9 mouse cellular contexts compared by ENCODE assay signal in genomic region chr7:143437894-143438581, GRCm38 (mm10). TPM values are rescaled to one million over a fixed set of nuclear protein-coding genes. Genes with fewer than 3 reads are reported as not detected.
DNase-seq lines count a peak whose midpoint lies in the region; ATAC-seq and TF ChIP-seq lines count a peak whose summit lies in the region.
"Had no signal": no experiment of that assay in that cellular context is flagged by ENCODE, and none has a peak within 500 bp of the region (broad histone marks: within the 10 kb centered on the region; RNA-seq: fewer than 3 reads in every experiment).

No protein-coding gene starts in this region.

- peak overlapping the region; percentile 52 for H3K4me3 ChIP-seq in left cerebral cortex, adult 2 months
- H3K4me3 ChIP-seq in embryonic facial prominence, embryonic 14.5 days (ENCODE audit: low read depth, low read length): peak overlapping the region; percentile 51
- H3K4me3 ChIP-seq in intestine, embryonic 16.5 days (ENCODE audit: low read length): peak overlapping the region; percentile 51
- H3K4me3 ChIP-seq in midbrain, embryonic 14.5 days (replicated peaks; ENCODE audit: low read depth, low read length): peak overlapping the region; percentile 43

- H3K4me2 ChIP-seq in embryonic facial prominence, embryonic 14.5 days (ENCODE audit: low read depth, low read length): peak overlapping the region; percentile 96
- peak overlapping the region; percentile 94 for H3K4me2 ChIP-seq in intestine, embryonic 16.5 days (ENCODE audit: low read depth, low read length)
- H3K4me2 ChIP-seq in midbrain, embryonic 14.5 days (ENCODE audit: low read length): peak overlapping the region; percentile 86

- H3K4me1 ChIP-seq in embryonic facial prominence, embryonic 14.5 days (ENCODE audit: control insufficient read depth, insufficient read depth, low read length): peaks cover 10% of the 10 kb centered on the region
- H3K4me1 ChIP-seq in intestine, embryonic 16.5 days (ENCODE audit: control insufficient read depth, insufficient read depth, low read length): peaks cover 9% of the 10 kb centered on the region
- H3K4me1 ChIP-seq in midbrain, embryonic 14.5 days (ENCODE audit: control insufficient read depth, insufficient read depth, low read length): peaks cover 20% of the 10 kb centered on the region

- H3K36me3 ChIP-seq in embryonic facial prominence, embryonic 14.5 days (ENCODE audit: control insufficient read depth, insufficient read depth, low read length): no peaks in the 10 kb centered on the region
- H3K36me3 ChIP-seq in intestine, embryonic 16.5 days (ENCODE audit: control insufficient read depth, insufficient read depth, low read length): no peaks in the 10 kb centered on the region
- H3K36me3 ChIP-seq in midbrain, embryonic 14.5 days (ENCODE audit: control insufficient read depth, insufficient read depth, low read length): no peaks in the 10 kb centered on the region

- peaks cover 6% of the 10 kb centered on the region for H3K27me3 ChIP-seq in embryonic facial prominence, embryonic 14.5 days (replicated peaks; ENCODE audit: control insufficient read depth, insufficient read depth, low read length)
- H3K27me3 ChIP-seq in intestine, embryonic 16.5 days (replicated peaks; ENCODE audit: control insufficient read depth, insufficient read depth, low read length): no peaks in the 10 kb centered on the region
- H3K27me3 ChIP-seq in midbrain, embryonic 14.5 days (ENCODE audit: control insufficient read depth, insufficient read depth, low read length): no peaks in the 10 kb centered on the region

- H3K9me3 ChIP-seq in embryonic facial prominence, embryonic 14.5 days (ENCODE audit: control insufficient read depth, low read length): no peaks in the 10 kb centered on the region
- H3K9me3 ChIP-seq in intestine, embryonic 16.5 days (ENCODE audit: control insufficient read depth, low read length): no peaks in the 10 kb centered on the region
- no peaks in the 10 kb centered on the region for H3K9me3 ChIP-seq in midbrain, embryonic 14.5 days (ENCODE audit: control insufficient read depth, low read length)

- no peak for TF ChIP-seq CTCF in left cerebral cortex, adult 2 months (IDR thresholded peaks at IDR 0.05)

- no peak for DNase-seq in left cerebral cortex, adult 2 months (ENCODE audit: extremely low spot score in 1 of 2, low spot score in 2 of 2)
- no peak for DNase-seq in left cerebral cortex, postnatal 14 days (ENCODE audit: low spot score in 2 of 2)
- DNase-seq in embryonic facial prominence, embryonic 14.5 days (ENCODE audit: low spot score): peak; percentile 34
- peak; percentile 81 for DNase-seq in midbrain, embryonic 14.5 days
- no peak for DNase-seq in urinary bladder, adult 2 months (ENCODE audit: low spot score)
- no peak for DNase-seq in left cerebral cortex, postnatal 25 days (ENCODE audit: low spot score in 2 of 2)

- intact Hi-C loops in left cerebral cortex, adult 2 months (cut with DNase I): no loop called here
- intact Hi-C loops in left cerebral cortex, postnatal 14 days (cut with DNase I): no loop called here
- intact Hi-C loops in left cerebral cortex, postnatal 25 days (cut with DNase I): no loop called here

- peak overlapping the region; percentile 87 for H3K9ac ChIP-seq in embryonic facial prominence, embryonic 14.5 days (ENCODE audit: low read depth, low read length)
- peak overlapping the region; percentile 76 for H3K9ac ChIP-seq in intestine, embryonic 16.5 days (ENCODE audit: low read depth, low read length)
- H3K9ac ChIP-seq in midbrain, embryonic 14.5 days (replicated peaks; ENCODE audit: low read length): peak overlapping the region; percentile 77

- peak; percentile 27 for ATAC-seq in embryonic facial prominence, embryonic 14.5 days (ENCODE audit: low read depth)
- peak; percentile 63 for ATAC-seq in intestine, embryonic 16.5 days
- peak; percentile 73 for ATAC-seq in midbrain, embryonic 14.5 days (ENCODE audit: low FRiP score, low TSS enrichment)
- ATAC-seq in megakaryocyte-erythroid progenitor cell, adult 5-6 weeks (replicated peaks; ENCODE audit: low FRiP score, low TSS enrichment, poor library complexity, severe bottlenecking): no peak

- H3K27ac ChIP-seq in left cerebral cortex, adult 2 months: no peak overlapping the region
- peak overlapping the region; percentile 59; the same call in 1 of the 2 replicates for H3K27ac ChIP-seq in embryonic facial prominence, embryonic 14.5 days (replicated peaks; ENCODE audit: low read depth, low read length)
- H3K27ac ChIP-seq in intestine, embryonic 16.5 days (ENCODE audit: low read length): no peak overlapping the region
- peak overlapping the region; percentile 65 for H3K27ac ChIP-seq in midbrain, embryonic 14.5 days (replicated peaks; ENCODE audit: low read depth, low read length)
- H3K27ac ChIP-seq: macrophage had no signal

- under 1% methylated on average over 40 of the region's 63 CpGs for WGBS in embryonic facial prominence, embryonic 14.5 days
- 2% methylated on average over 59 of the region's 63 CpGs for WGBS in intestine, embryonic 16.5 days
- WGBS in midbrain, embryonic 14.5 days: 1% methylated on average over 63 of the region's 63 CpGs

RNA-seq across cellular contexts. Expression of gene Cdkn1c, which starts 22.8 kb away (rescaled TPM):
- 10 to 100 TPM; 10.3 to 10.7 TPM for total RNA-seq in left cerebral cortex, adult 2 months (2021)
- 10 to 100 TPM; 14.1 to 14.2 TPM for total RNA-seq in left cerebral cortex, postnatal 14 days (2021)
- 2,410 and 2,543 TPM in 2 replicates for polyA plus RNA-seq in embryonic facial prominence, embryonic 14.5 days (2014; fragmentation: Nextera tagmentation; extraction: Ambion mirVana)
- 522 and 653 TPM in 2 replicates for polyA plus RNA-seq in intestine, embryonic 16.5 days (2015; fragmentation: Nextera tagmentation; extraction: Ambion mirVana)
- polyA plus RNA-seq in midbrain, embryonic 14.5 days (2014; fragmentation: Nextera tagmentation; extraction: Ambion mirVana): 271 and 417 TPM in 2 replicates
- 4.3 TPM in 1 of 2 replicates, not detected in the other for total RNA-seq in megakaryocyte-erythroid progenitor cell, adult 5-6 weeks (2014; fragmentation: Nextera tagmentation)
- total RNA-seq in megakaryocyte-erythroid progenitor cell, adult 5-6 weeks (2017): 1.1 and 1.3 TPM in 2 replicates
- polyA plus RNA-seq in urinary bladder, adult 2 months (2012; rRNA removed): 17.5 TPM in 2 replicates
- 10 to 100 TPM; 10.7 to 11.4 TPM for total RNA-seq in left cerebral cortex, postnatal 25 days (2021)

RNA-seq across cellular contexts. Expression of gene Slc22a18, which starts 35.5 kb away (rescaled TPM):
- total RNA-seq in left cerebral cortex, adult 2 months (2021): under 1 TPM; 0.58 to 0.81 TPM
- total RNA-seq in left cerebral cortex, postnatal 14 days (2021): under 1 TPM; 0.42 to 0.62 TPM
- 2.5 and 2.8 TPM in 2 replicates for polyA plus RNA-seq in embryonic facial prominence, embryonic 14.5 days (2014; fragmentation: Nextera tagmentation; extraction: Ambion mirVana)
- polyA plus RNA-seq in intestine, embryonic 16.5 days (2015; fragmentation: Nextera tagmentation; extraction: Ambion mirVana): 18.2 and 22.7 TPM in 2 replicates
- 0.20 and 0.78 TPM in 2 replicates for polyA plus RNA-seq in midbrain, embryonic 14.5 days (2014; fragmentation: Nextera tagmentation; extraction: Ambion mirVana)
- 0.62 and 3.0 TPM in 2 replicates for total RNA-seq in megakaryocyte-erythroid progenitor cell, adult 5-6 weeks (2014; fragmentation: Nextera tagmentation)
- 1.1 and 2.5 TPM in 2 replicates for total RNA-seq in megakaryocyte-erythroid progenitor cell, adult 5-6 weeks (2017)
- polyA plus RNA-seq in urinary bladder, adult 2 months (2012; rRNA removed): 17.8 and 19.0 TPM in 2 replicates
- under 1 TPM in 1 of 2 experiments, not detected in 1; 0.78 TPM for total RNA-seq in left cerebral cortex, postnatal 25 days (2021)

Comparison
In these comparisons a context has a peak if more than half of its experiments do, and no peak if none do; other contexts are left out.
1. DNase-seq: peak in embryonic facial prominence, embryonic 14.5 days (single experiment) and midbrain, embryonic 14.5 days (single experiment); none in left cerebral cortex, adult 2 months (0 of 2), left cerebral cortex, postnatal 14 days (0 of 2), urinary bladder, adult 2 months (single experiment) and left cerebral cortex, postnatal 25 days (0 of 2).
2. H3K27ac ChIP-seq: peak in embryonic facial prominence, embryonic 14.5 days (single experiment) and midbrain, embryonic 14.5 days (single experiment); none in left cerebral cortex, adult 2 months (single experiment) and intestine, embryonic 16.5 days (single experiment).
3. Peak in every context shown above with its lines, with median percentiles within 50 percentile points of each other: H3K4me3 ChIP-seq, H3K4me2 ChIP-seq and H3K9ac ChIP-seq.